Mouse (Mus musculus) lung, adult 2 months (tissue): ENCODE measurements around the gene Smchd1.

ENCODE experiments used
- CTCF ChIP-seq: fragments of 200-500 bp; IDR thresholded peaks from 2 replicates; pipeline ENCODE4 v1.5.1; 2011; ENCODE audit warnings: mild to moderate bottlenecking, low read length, control low read depth; ENCODE audit not compliant: insufficient read depth
- POLR2A ChIP-seq: fragments of 200-500 bp; IDR thresholded peaks from 2 replicates; pipeline ENCODE4 v1.6.1; 2011; ENCODE audit warnings: low read depth, mild to moderate bottlenecking, control low read depth, low read length, borderline replicate concordance; ENCODE audit errors: extremely low read depth

DNA sequence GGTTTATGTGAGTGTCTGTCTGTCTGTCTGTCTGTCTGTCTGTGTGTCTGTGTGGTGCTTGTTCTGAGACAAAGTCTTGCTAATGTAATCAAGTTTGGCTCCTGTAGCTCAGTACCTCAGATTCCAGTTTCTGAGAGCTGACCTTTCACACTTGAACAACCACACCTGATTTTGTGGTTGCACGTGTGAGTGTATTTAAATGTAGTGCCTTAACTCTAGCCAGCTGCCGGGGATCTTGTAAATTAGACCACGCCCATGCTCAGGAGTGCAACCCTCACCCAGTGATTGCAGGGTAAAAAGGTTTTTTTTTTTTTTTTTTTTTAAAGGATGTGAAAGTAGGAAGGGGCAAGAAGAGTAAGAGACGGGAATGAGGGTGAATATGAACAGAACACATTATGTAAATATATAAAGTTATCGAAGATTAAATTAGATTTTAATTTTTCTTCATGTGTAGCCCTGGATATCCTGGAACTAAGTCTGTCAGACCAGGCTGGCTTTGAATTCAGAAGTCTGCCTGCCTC lies 4.3 kb upstream of the Smchd1 start:
- TF ChIP-seq CTCF: no peak
- no peak for TF ChIP-seq POLR2A
